9 mouse cellular contexts compared by ENCODE assay signal in genomic region chr12:111425258-111425657, GRCm38 (mm10). TPM values are rescaled to one million over a fixed set of nuclear protein-coding genes. Genes with fewer than 3 reads are reported as not detected.
DNase-seq lines count a peak whose midpoint lies in the region; ATAC-seq and TF ChIP-seq lines count a peak whose summit lies in the region.
"Had no signal": no experiment of that assay in that cellular context is flagged by ENCODE, and none has a peak within 500 bp of the region (broad histone marks: within the 10 kb centered on the region; RNA-seq: fewer than 3 reads in every experiment).

No protein-coding gene starts in this region.

- 4% methylated on average over 15 of the region's 15 CpGs for WGBS in forebrain, embryonic 11.5 days
- 6% methylated on average over 14 of the region's 15 CpGs for WGBS in lung, postnatal 0 days

- in situ Hi-C loops in CH12.LX (cut with MboI; ENCODE audit: low pct_ligation_motif_present, low pct_unique_long_range_greater_than_20kb, low sequenced_read_pairs), result loop anchor here (5.0 kb wide), 1 partner anchor 37 kb away; no protein-coding TSS in a partner anchor

- dilution Hi-C loops in CH12.LX (cut with MboI; ENCODE audit: extremely low pct_ligation_motif_present, extremely low pct_unique_long_range_greater_than_20kb, low sequenced_read_pairs), result no loop called here

- DNase-seq in CH12.LX (ENCODE audit: extremely low read depth), result peak; percentile 72
- peak; percentile 79 for DNase-seq in brain, embryonic 14.5 days (ENCODE audit: low read depth)
- DNase-seq in forebrain, embryonic 11.5 days (ENCODE audit: low spot score), result peak; percentile 91
- DNase-seq in heart, postnatal 4 days, result peak; percentile 94
- DNase-seq in layer of hippocampus, adult 18-20 months (ENCODE audit: low spot score in 2 of 2), result peak; percentile 54 to 86
- DNase-seq in lung, postnatal 0 days (ENCODE audit: low spot score), result peak; percentile 90
- peak; percentile 83 for DNase-seq in ovary, postnatal 14 days (ENCODE audit: low spot score)
- peak; percentile 51 to 52 for DNase-seq in thymus, postnatal 36 days

- peak; percentile 49; the same call in 1 of the 2 replicates for ATAC-seq in forebrain, embryonic 11.5 days (replicated peaks; ENCODE audit: low FRiP score)
- peak; percentile 46 for ATAC-seq in lung, postnatal 0 days

- TF ChIP-seq CTCF in CH12.LX (conservative IDR thresholded peaks at IDR 0.05 in 1 of 2, IDR thresholded peaks at IDR 0.05 in 1 of 2; ENCODE audit: low read depth in 2 of 2, low read length in 2 of 2), result peak; percentile 54 to 95
- TF ChIP-seq CTCF in brain, embryonic 14.5 days (IDR thresholded peaks at IDR 0.05; ENCODE audit: borderline replicate concordance, extremely low read depth, insufficient read depth, insufficient read length), result peak; percentile 80
- TF ChIP-seq CTCF in lung, postnatal 0 days (IDR thresholded peaks at IDR 0.05), result peak; percentile 90

- no peaks in the 10 kb centered on the region for H3K36me3 ChIP-seq in CH12.LX (replicated peaks in 1 of 2; ENCODE audit: control insufficient read depth in 1 of 2, insufficient read depth in 1 of 2, low read length in 1 of 2)
- H3K36me3 ChIP-seq in forebrain, embryonic 11.5 days (ENCODE audit: control insufficient read depth, insufficient read depth, low read length), result no peaks in the 10 kb centered on the region
- no peaks in the 10 kb centered on the region for H3K36me3 ChIP-seq in lung, postnatal 0 days (ENCODE audit: insufficient read depth, low read length)
- H3K36me3 ChIP-seq: embryonic facial prominence, embryonic 12.5 days had no signal

- peaks cover 65% of the 10 kb centered on the region for H3K27me3 ChIP-seq in CH12.LX (replicated peaks)
- H3K27me3 ChIP-seq in forebrain, embryonic 11.5 days (ENCODE audit: control insufficient read depth, insufficient read depth, low read length), result peaks cover 73% of the 10 kb centered on the region
- H3K27me3 ChIP-seq in lung, postnatal 0 days (replicated peaks; ENCODE audit: insufficient read depth, low read length), result peaks cover 43% of the 10 kb centered on the region

- H3K9me3 ChIP-seq in CH12.LX (replicated peaks; ENCODE audit: low read length), result peaks cover 16% of the 10 kb centered on the region
- no peaks in the 10 kb centered on the region for H3K9me3 ChIP-seq in forebrain, embryonic 11.5 days (ENCODE audit: control insufficient read depth, low read length)
- no peaks in the 10 kb centered on the region for H3K9me3 ChIP-seq in lung, postnatal 0 days (ENCODE audit: low read length)
- H3K9me3 ChIP-seq: embryonic facial prominence, embryonic 12.5 days had no signal

- TF ChIP-seq EP300 in CH12.LX (IDR thresholded peaks at IDR 0.05; ENCODE audit: low read length), result no peak
- TF ChIP-seq EP300 in lung, postnatal 0 days (IDR thresholded peaks at IDR 0.05), result no peak

- H3K4me2 ChIP-seq in CH12.LX (ENCODE audit: insufficient read depth, low read depth, poor library complexity, severe bottlenecking), result 0 out of 2 replicates have a peak overlapping the region, but pooled peaks have one; percentile 32
- H3K4me2 ChIP-seq in forebrain, embryonic 11.5 days (ENCODE audit: low read depth, low read length, severe bottlenecking), result 0 out of 2 replicates have a peak overlapping the region, but pooled peaks have one; percentile 11
- no peak overlapping the region for H3K4me2 ChIP-seq in lung, postnatal 0 days (replicated peaks; ENCODE audit: low read depth, low read length)

- no peak for TF ChIP-seq POLR2A in CH12.LX (IDR thresholded peaks at IDR 0.05; ENCODE audit: low read depth, low read length)
- no peak for TF ChIP-seq POLR2A in brain, embryonic 14.5 days (IDR thresholded peaks at IDR 0.05; ENCODE audit: borderline replicate concordance, extremely low read depth, insufficient read depth, insufficient read length, poor library complexity, severe bottlenecking)

- H3K79me2 ChIP-seq in CH12.LX (replicated peaks; ENCODE audit: control insufficient read depth, extremely low read depth, insufficient read depth, poor library complexity, severe bottlenecking), result no peaks in the 10 kb centered on the region

- peaks cover 6 to 28% of the 10 kb centered on the region in 2 experiments for H3K4me1 ChIP-seq in CH12.LX (ENCODE audit: control insufficient read depth in 1 of 2, insufficient read depth in 2 of 2)
- H3K4me1 ChIP-seq in forebrain, embryonic 11.5 days (replicated peaks; ENCODE audit: control insufficient read depth, insufficient read depth, low read length), result peaks cover 13% of the 10 kb centered on the region
- H3K4me1 ChIP-seq in lung, postnatal 0 days (ENCODE audit: insufficient read depth, low read depth, low read length), result peaks cover 11% of the 10 kb centered on the region

- H3K9ac ChIP-seq in CH12.LX (ENCODE audit: insufficient read depth, low read depth), result no peak overlapping the region
- no peak overlapping the region for H3K9ac ChIP-seq in forebrain, embryonic 11.5 days (ENCODE audit: low read length)
- no peak overlapping the region for H3K9ac ChIP-seq in lung, postnatal 0 days (replicated peaks; ENCODE audit: low read depth)
- H3K9ac ChIP-seq: embryonic facial prominence, embryonic 12.5 days had no signal

- peak; percentile 80 for TF ChIP-seq RAD21 in CH12.LX (IDR thresholded peaks at IDR 0.05; ENCODE audit: low read depth, low read length)

- no peak overlapping the region for H3K27ac ChIP-seq in CH12.LX (ENCODE audit: insufficient read depth, low read depth)
- H3K27ac ChIP-seq in forebrain, embryonic 11.5 days (ENCODE audit: low read depth, low read length), result no peak overlapping the region
- H3K27ac ChIP-seq in lung, postnatal 0 days (ENCODE audit: low read length), result no peak overlapping the region
- H3K27ac ChIP-seq: embryonic facial prominence, embryonic 12.5 days had no signal

- H3K4me3 ChIP-seq in CH12.LX (replicated peaks in 1 of 3; ENCODE audit: low read depth in 2 of 3, low read length in 2 of 3, poor library complexity in 1 of 3), result no peak overlapping the region
- no peak overlapping the region for H3K4me3 ChIP-seq in forebrain, embryonic 11.5 days (ENCODE audit: low read depth, low read length)
- no peak overlapping the region for H3K4me3 ChIP-seq in lung, postnatal 0 days (ENCODE audit: low read depth, low read length)
- H3K4me3 ChIP-seq: embryonic facial prominence, embryonic 12.5 days had no signal

TF ChIP-seq in CH12.LX, 34 proteins besides CTCF, POLR2A, EP300 and RAD21 (continues in another document):
- no peak for TF ChIP-seq E2F4 (IDR thresholded peaks at IDR 0.05; ENCODE audit: insufficient replicate concordance, low read depth, low read length)
- no peak for TF ChIP-seq ELF1 (IDR thresholded peaks at IDR 0.05; ENCODE audit: low read depth, low read length)
- TF ChIP-seq IRF4 (IDR thresholded peaks at IDR 0.05; ENCODE audit: low read depth, low read length), result 0 out of 2 replicates have a peak, but pooled peaks have one; percentile 22
- TF ChIP-seq MYC (IDR thresholded peaks at IDR 0.05; ENCODE audit: low read depth, low read length), result no peak
- peak; percentile 83 for TF ChIP-seq SMC3 (IDR thresholded peaks at IDR 0.05; ENCODE audit: low read depth, low read length)
- TF ChIP-seq ZMIZ1 (IDR thresholded peaks at IDR 0.05; ENCODE audit: low read depth, low read length), result no peak
- TF ChIP-seq MAX (IDR thresholded peaks at IDR 0.05; ENCODE audit: low read length), result no peak
- peak; percentile 50 for TF ChIP-seq ZC3H11A (IDR thresholded peaks at IDR 0.05; ENCODE audit: low read depth, low read length)
- no peak for TF ChIP-seq MAZ (IDR thresholded peaks at IDR 0.05; ENCODE audit: low read depth, low read length)
- no peak for TF ChIP-seq PAX5 (IDR thresholded peaks at IDR 0.05; ENCODE audit: low read length)
- no peak for TF ChIP-seq NRF1 (IDR thresholded peaks at IDR 0.05; ENCODE audit: low read depth, low read length)
- TF ChIP-seq MAFK (IDR thresholded peaks at IDR 0.05; ENCODE audit: insufficient replicate concordance, low read length), result no peak

RNA-seq across cellular contexts. Expression of gene Exoc3l4, which starts 8.4 kb away (rescaled TPM):
- 0.29 and 0.85 TPM in 2 replicates for total RNA-seq in CH12.LX (2012; rRNA removed)
- total RNA-seq in CH12.LX (2014; rRNA removed), result 0.80 and 1.2 TPM in 2 replicates
- polyA plus RNA-seq in CH12.LX (2012; ENCODE audit: insufficient read length, low read depth), result 0.56 and 0.81 TPM in 2 replicates
- polyA plus RNA-seq in brain, embryonic 14.5 days (2012; rRNA removed), result 3.5 and 3.9 TPM in 2 replicates
- polyA plus RNA-seq in forebrain, embryonic 11.5 days (2014; fragmentation: Nextera tagmentation; extraction: Ambion mirVana), result 3.0 and 3.3 TPM in 2 replicates
- total RNA-seq in heart, postnatal 4 days (2021), result 1 to 10 TPM; 7.3 to 8.7 TPM
- 1 to 10 TPM; 6.1 to 7.1 TPM for total RNA-seq in layer of hippocampus, adult 18-20 months (2021)
- polyA plus RNA-seq in lung, postnatal 0 days (2015; fragmentation: Nextera tagmentation; extraction: Ambion mirVana), result 21.3 and 24.4 TPM in 2 replicates

RNA-seq across cellular contexts. Expression of gene Tnfaip2, which starts 17.0 kb away (rescaled TPM):
- total RNA-seq in CH12.LX (2012; rRNA removed) (0.93 and 1.0 TPM in 2 replicates), CH12.LX (2014; rRNA removed) (0.65 and 1.4 TPM in 2 replicates)
- 2.5 and 2.6 TPM in 2 replicates for polyA plus RNA-seq in CH12.LX (2012; ENCODE audit: insufficient read length, low read depth)
- 1.6 and 1.7 TPM in 2 replicates for polyA plus RNA-seq in brain, embryonic 14.5 days (2012; rRNA removed)
- polyA plus RNA-seq in forebrain, embryonic 11.5 days (2014; fragmentation: Nextera tagmentation; extraction: Ambion mirVana), result 1.5 and 2.0 TPM in 2 replicates
- 10 to 100 TPM; 19.1 to 23.3 TPM for total RNA-seq in heart, postnatal 4 days (2021)
- total RNA-seq in layer of hippocampus, adult 18-20 months (2021), result 1 to 10 TPM in 1 of 2 experiments, under 1 TPM in 1; 0.30 to 1.7 TPM
- 17.0 and 26.3 TPM in 2 replicates for polyA plus RNA-seq in lung, postnatal 0 days (2015; fragmentation: Nextera tagmentation; extraction: Ambion mirVana)

RNA-seq across cellular contexts. Expression of gene Lbhd2, which starts 18.6 kb away (rescaled TPM):
- total RNA-seq in CH12.LX (2012; rRNA removed), result not detected in 2 replicates
- total RNA-seq in CH12.LX (2014; rRNA removed), result not detected in 2 replicates
- polyA plus RNA-seq in CH12.LX (2012; ENCODE audit: insufficient read length, low read depth), result not detected in 2 replicates
- polyA plus RNA-seq in brain, embryonic 14.5 days (2012; rRNA removed), result 0.46 and 0.93 TPM in 2 replicates
- polyA plus RNA-seq in forebrain, embryonic 11.5 days (2014; fragmentation: Nextera tagmentation; extraction: Ambion mirVana), result not detected in 2 replicates
- not detected for total RNA-seq in heart, postnatal 4 days (2021)
- 1 to 10 TPM in 1 of 2 experiments, under 1 TPM in 1; 0.53 to 1.2 TPM for total RNA-seq in layer of hippocampus, adult 18-20 months (2021)
- 0.37 and 1.1 TPM in 2 replicates for polyA plus RNA-seq in lung, postnatal 0 days (2015; fragmentation: Nextera tagmentation; extraction: Ambion mirVana)

RNA-seq across cellular contexts. Expression of gene Cdc42bpb, which starts 47.7 kb away (rescaled TPM):
- total RNA-seq in CH12.LX (2012; rRNA removed) (20.6 and 25.4 TPM in 2 replicates), CH12.LX (2014; rRNA removed) (12.9 and 16.7 TPM in 2 replicates)
- 22.9 and 29.7 TPM in 2 replicates for polyA plus RNA-seq in CH12.LX (2012; ENCODE audit: insufficient read length, low read depth)
- 236 and 250 TPM in 2 replicates for polyA plus RNA-seq in brain, embryonic 14.5 days (2012; rRNA removed)
- 42.7 and 44.0 TPM in 2 replicates for polyA plus RNA-seq in forebrain, embryonic 11.5 days (2014; fragmentation: Nextera tagmentation; extraction: Ambion mirVana)
- 100 to 1,000 TPM; 112 to 116 TPM for total RNA-seq in heart, postnatal 4 days (2021)
- total RNA-seq in layer of hippocampus, adult 18-20 months (2021), result 100 to 1,000 TPM; 119 to 124 TPM
- 29.0 and 32.5 TPM in 2 replicates for polyA plus RNA-seq in lung, postnatal 0 days (2015; fragmentation: Nextera tagmentation; extraction: Ambion mirVana)
